Mouse (Mus musculus) forebrain, embryonic 10.5 days (tissue): ENCODE measurements around the gene Atp2c1. TPM values are rescaled to one million over a fixed set of nuclear protein-coding genes. Genes with fewer than 3 reads are reported as not detected.
A peak's percentile ranks its signal among the peaks of the same experiment; 100 is the strongest.

Source experiments
- DNase-seq: peaks from one replicate; pipeline ENCODE4 v3.0.0-alpha.2; 2017; ENCODE audit warnings: low spot score; ENCODE audit errors: extremely low spot score
- H3K27ac ChIP-seq: fragments of 300-500 bp; sonication (generic); 2 replicates; pipeline ENCODE4 v1.5.1; 2016; ENCODE audit warnings: mild to moderate bottlenecking
- H3K27me3 ChIP-seq: fragments of 300-500 bp; sonication (generic); 2 replicates; pipeline ENCODE4 v1.6.1; 2016; ENCODE audit warnings: mild to moderate bottlenecking; ENCODE audit not compliant: poor library complexity, severe bottlenecking
- H3K36me3 ChIP-seq: fragments of 300-500 bp; sonication (generic); replicated peaks from 2 replicates; pipeline ENCODE4 v1.6.1; 2016; ENCODE audit warnings: mild to moderate bottlenecking, moderate library complexity
- H3K4me1 ChIP-seq: fragments of 300-500 bp; sonication (generic); 2 replicates; pipeline ENCODE4 v1.6.1; 2016
- H3K4me3 ChIP-seq: fragments of 300-500 bp; sonication (generic); 2 replicates; pipeline ENCODE4 v1.5.1; 2016; ENCODE audit warnings: mild to moderate bottlenecking, moderate library complexity
- H3K9me3 ChIP-seq: fragments of 300-500 bp; sonication (generic); 2 replicates; pipeline ENCODE4 v1.6.1; 2016; ENCODE audit warnings: mild to moderate bottlenecking, moderate library complexity
- WGBS: fragments of 180-500 bp; shearing (Covaris S2); methylation state at CpG from one replicate; pipeline ENCODE4 v1.1.7; 2016; 5-methylcytosine and 5-hydroxymethylcytosine counted together
- polyA plus RNA-seq: library from polyadenylated mRNA; unstranded; fragments of >200 nt; fragmentation: Nextera tagmentation; extraction: Ambion mirVana; gene quantifications from 2 replicates; pipeline ENCODE4 v1.2.1, GENCODE M21; 2016

Gene Atp2c1
- 50.3 and 52.6 TPM in 2 replicates for polyA plus RNA-seq

- H3K27me3 ChIP-seq, result no peaks in the 10 kb centered on the region
- peaks cover 35% of the 10 kb centered on the region for H3K4me1 ChIP-seq
- H3K9me3 ChIP-seq, result no peaks in the 10 kb centered on the region
- H3K27ac ChIP-seq, result no peak within 1 kb of the TSS
- WGBS, result 91% methylated on average over 12 of the region's 12 CpGs
- no peak within 1 kb of the TSS for H3K4me3 ChIP-seq
- H3K36me3 ChIP-seq, result no peaks in the 10 kb centered on the region
- DNase-seq, result no peak
These were observed at the start of gene Atp2c1 for GRCm38 (mm10) chr9:105527219-105527618. TSS of gene Atp2c1 (minus strand) at chr9:105527319.

DNA sequence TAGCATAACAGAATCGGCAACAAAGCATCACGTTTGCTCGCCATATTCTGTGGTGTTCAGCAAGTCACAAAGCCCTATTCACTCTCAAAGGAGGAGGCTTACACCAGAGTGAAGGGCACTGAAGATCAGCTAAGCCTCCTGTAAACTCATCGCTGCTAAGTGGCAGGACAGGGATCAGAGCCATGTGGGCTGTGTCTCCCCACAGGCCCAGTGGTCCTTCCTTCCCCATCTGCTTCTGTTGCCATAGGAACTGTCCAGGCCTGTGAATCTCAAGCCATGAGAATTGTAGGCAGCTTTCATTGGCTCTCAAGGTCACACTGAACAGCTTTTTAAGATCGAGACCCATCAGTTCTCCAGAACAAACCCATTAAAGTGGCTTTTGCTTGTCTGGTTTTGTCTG, 30.3 kb upstream of the Atp2c1 start:
- no peak for DNase-seq
- 90% methylated on average over 5 of the region's 5 CpGs for WGBS
- H3K4me1 ChIP-seq, result peaks cover 23% of the 10 kb centered on the region
- no peaks in the 10 kb centered on the region for H3K36me3 ChIP-seq
- no peak overlapping the region for H3K4me3 ChIP-seq
- H3K9me3 ChIP-seq, result no peaks in the 10 kb centered on the region
- peaks cover 15% of the 10 kb centered on the region for H3K27me3 ChIP-seq
- no peak overlapping the region for H3K27ac ChIP-seq

DNA sequence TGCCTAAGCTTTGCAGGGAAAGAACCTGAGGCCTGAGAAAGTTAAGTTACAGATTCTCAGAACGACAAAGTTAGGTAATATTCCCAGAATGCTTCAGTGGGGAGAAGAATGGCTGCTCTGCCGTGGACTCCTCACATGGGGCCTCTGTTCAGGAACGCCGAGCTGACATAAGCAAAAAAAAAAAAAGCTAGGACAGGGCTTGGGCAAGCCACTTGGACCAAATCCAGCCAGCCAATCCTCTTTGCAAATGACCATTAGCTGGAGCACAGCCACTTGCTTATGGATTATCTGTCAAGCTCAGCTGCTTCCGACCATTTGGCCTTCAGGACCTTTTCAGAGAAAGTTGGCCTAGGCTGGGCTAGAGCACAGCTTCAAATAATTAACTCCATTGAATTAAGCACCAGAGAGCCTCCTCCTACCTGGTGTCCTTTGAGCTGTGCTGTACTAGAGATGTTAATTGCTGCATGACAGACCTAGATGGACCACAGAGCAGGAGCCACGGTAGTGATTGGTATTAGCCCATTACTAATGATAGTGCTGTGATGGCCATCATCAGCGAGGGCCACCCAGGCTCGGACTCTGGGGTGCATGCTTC, 29.1 kb upstream of the Atp2c1 start:
- H3K27ac ChIP-seq, result no peak overlapping the region
- no peak for DNase-seq
- H3K4me1 ChIP-seq, result peaks cover 30% of the 10 kb centered on the region
- 85% methylated on average over 8 of the region's 8 CpGs for WGBS
- no peaks in the 10 kb centered on the region for H3K36me3 ChIP-seq
- H3K4me3 ChIP-seq, result no peak overlapping the region
- H3K27me3 ChIP-seq, result peaks cover 15% of the 10 kb centered on the region
- H3K9me3 ChIP-seq, result no peaks in the 10 kb centered on the region

- 71% methylated on average over 7 of the region's 7 CpGs for WGBS
- Histone ChIP-seq H3K4me1 (peaks cover 30% of the 10 kb centered on the region), H3K27ac (peak overlapping the region; percentile 77), H3K27me3 (peaks cover 15% of the 10 kb centered on the region), H3K4me3 (peak overlapping the region; percentile 37), H3K36me3 (no peaks in the 10 kb centered on the region), H3K9me3 (no peaks in the 10 kb centered on the region)
- no peak for DNase-seq
These were observed 27.3 kb upstream of the Atp2c1 start for GRCm38 (mm10) chr9:105554439-105554807.

DNA sequence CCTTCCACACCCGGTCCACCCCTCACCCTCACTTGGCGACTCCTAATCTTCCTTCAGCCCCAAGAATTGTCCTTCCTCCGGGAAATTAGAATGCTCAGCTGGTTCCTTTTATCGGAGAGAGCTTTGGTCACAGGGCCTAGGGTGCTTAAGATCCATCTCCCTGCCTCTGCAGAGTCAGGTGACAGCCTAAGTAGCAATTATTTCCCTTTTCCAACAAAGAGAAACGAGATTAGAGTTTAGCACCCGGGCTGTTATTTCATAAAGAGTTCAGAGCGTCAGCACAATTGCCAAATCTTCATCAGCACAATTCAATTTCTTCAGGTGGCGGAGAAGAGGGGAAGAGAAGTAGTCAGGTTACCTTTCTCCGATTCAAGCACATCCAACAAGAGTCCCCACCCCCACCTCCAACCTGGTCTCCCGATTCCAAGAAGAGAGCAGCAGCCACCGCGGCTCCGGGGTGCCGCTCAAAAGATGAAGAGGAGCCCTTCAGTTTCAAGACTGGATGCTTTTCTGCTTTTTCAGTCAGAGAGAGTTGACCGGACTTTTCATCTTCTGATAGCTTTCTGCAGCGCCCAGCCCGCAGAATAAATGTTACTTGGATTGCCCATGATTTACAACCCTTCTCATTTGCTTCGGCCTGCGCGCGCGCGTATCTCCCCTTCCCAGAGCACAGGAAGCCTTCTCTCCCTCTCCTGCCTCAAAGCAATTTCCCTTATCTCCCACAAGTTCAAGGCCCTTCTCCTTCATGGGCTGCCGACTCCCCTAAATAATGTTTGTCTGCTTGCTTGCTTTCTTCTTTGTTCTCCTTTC, 26.7 kb upstream of the Atp2c1 start:
- Histone ChIP-seq H3K27ac (peak overlapping the region; percentile 77), H3K4me3 (peak overlapping the region; percentile 37), H3K4me1 (peaks cover 30% of the 10 kb centered on the region), H3K9me3 (no peaks in the 10 kb centered on the region), H3K27me3 (peaks cover 15% of the 10 kb centered on the region), H3K36me3 (no peaks in the 10 kb centered on the region)
- WGBS, result 7% methylated on average over 24 of the region's 24 CpGs
- no peak for DNase-seq

DNA sequence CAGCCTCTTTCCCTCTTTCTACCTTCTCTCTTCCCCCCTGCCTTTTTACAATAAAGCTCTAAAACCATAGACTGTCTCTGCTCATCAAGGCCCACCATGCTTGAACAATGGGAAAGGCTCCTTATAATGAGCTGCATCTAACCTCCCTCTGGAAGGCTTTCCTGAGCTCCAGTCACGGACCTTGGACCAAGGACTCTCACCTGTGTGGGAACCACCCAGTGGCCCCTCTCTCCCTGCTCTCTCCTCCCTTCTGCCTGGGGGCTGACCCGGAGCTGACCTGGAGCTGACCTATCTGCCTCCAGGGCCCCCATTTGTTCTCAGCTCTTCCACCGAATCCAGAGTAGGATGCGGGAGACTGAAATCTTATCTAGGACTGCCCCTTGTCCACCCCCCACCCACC, 24.3 kb upstream of the Atp2c1 start:
- H3K36me3 ChIP-seq, result no peaks in the 10 kb centered on the region
- H3K9me3 ChIP-seq, result no peaks in the 10 kb centered on the region
- H3K4me1 ChIP-seq, result peaks cover 30% of the 10 kb centered on the region
- WGBS, result 56% methylated on average over 4 of the region's 4 CpGs
- H3K4me3 ChIP-seq, result no peak overlapping the region
- peaks cover 15% of the 10 kb centered on the region for H3K27me3 ChIP-seq
- DNase-seq, result no peak
- peak overlapping the region; percentile 26; the same call in 1 of the 2 replicates for H3K27ac ChIP-seq

GRCm38 (mm10) chr9:105549096-105549495, 22.0 kb upstream of the Atp2c1 start:
- Histone ChIP-seq H3K27me3 (peaks cover 5% of the 10 kb centered on the region; the same call in 1 of the 2 replicates), H3K4me3 (no peak overlapping the region), H3K9me3 (no peaks in the 10 kb centered on the region), H3K27ac (no peak overlapping the region), H3K4me1 (peaks cover 23% of the 10 kb centered on the region), H3K36me3 (no peaks in the 10 kb centered on the region)
- 91% methylated on average over 6 of the region's 6 CpGs for WGBS
- DNase-seq, result no peak

DNA sequence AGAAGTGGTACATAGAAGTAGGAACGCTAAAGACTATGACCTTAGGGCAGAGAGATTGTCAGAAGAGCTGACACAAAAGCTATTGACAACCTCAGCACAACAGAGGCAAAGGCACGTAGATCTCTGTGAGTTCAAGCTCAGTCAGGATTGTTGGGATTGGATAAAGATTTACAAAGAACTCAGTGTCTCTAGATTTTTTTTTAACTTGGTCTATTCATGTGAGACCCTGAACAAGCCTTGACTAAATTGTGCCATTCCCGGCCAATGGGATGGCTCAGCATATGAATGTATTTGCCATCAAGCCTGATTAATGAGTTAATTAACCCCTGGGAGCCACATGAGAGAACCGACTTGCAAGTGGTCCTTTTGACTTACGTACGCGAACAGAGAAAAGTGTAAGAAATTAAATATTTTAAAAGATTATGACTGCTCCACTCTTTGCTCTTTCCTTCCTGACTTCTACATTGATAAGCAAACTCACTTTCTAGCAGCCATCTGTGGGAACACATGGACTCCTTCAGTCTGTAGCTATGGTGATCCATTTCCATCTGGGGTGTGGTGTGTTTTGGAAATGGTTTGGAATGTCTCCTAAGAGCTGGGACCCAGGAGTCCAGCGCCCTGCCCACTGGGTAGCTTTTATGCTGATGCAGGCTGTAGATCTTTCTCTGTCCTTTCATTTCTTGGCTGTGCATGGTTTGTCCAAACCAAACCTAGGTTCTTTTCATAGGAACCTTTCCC, 17.1 kb upstream of the Atp2c1 start:
- WGBS, result 79% methylated on average over 8 of the region's 8 CpGs
- no peaks in the 10 kb centered on the region for H3K9me3 ChIP-seq

DNA sequence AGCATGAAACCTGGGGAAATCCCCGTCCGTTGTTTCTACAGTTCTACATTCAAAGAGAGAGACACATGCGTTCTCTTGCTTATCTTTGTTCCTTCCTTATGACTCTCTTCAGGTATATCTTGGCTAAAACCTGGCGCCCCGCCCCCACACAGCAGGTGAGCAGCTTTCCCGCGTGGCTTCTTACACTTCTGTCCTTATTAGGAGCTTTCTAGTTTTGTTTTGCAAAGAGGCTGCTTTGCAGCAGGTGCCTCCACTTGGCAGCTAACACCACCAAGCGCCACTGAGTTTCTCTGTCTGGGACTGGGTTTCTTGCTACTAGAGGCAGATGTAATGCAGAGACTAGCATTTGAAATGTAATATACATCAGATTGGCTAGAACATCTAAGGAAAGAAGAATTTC, 10.4 kb upstream of the Atp2c1 start:
- WGBS, result 27% methylated on average over 8 of the region's 8 CpGs
- DNase-seq, result no peak
- no peak overlapping the region for H3K4me3 ChIP-seq
- no peak overlapping the region for H3K27ac ChIP-seq
- H3K4me1 ChIP-seq, result peaks cover 20% of the 10 kb centered on the region
- no peaks in the 10 kb centered on the region for H3K36me3 ChIP-seq
- H3K27me3 ChIP-seq, result no peaks in the 10 kb centered on the region
- no peaks in the 10 kb centered on the region for H3K9me3 ChIP-seq

More for the DNA sequence above, 17.1 kb upstream of the Atp2c1 start:
- Histone ChIP-seq H3K36me3 (no peaks in the 10 kb centered on the region), H3K4me3 (no peak overlapping the region), H3K27ac (no peak overlapping the region), H3K27me3 (no peaks in the 10 kb centered on the region), H3K4me1 (peaks cover 6% of the 10 kb centered on the region; the same call in 1 of the 2 replicates)
- DNase-seq, result no peak

DNA sequence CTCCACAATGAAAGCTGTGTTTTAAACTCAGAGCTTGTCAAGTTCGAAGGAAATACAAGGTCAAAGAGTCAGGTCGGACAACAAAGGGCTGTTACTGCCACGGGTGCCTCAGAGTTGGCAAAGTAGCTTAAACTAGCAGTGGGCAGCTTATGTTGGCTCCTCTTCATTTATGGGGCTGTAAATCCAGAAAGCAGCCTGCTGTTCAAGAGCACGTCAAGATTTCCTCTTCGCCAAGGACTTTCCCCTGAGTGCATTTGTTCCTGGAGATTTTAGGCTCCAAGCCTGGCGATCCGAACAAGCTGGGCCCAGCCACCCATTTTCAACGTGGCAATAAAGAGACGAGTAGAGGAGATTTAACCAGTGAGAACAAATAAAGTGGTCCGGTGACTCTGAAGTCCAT, 9.8 kb upstream of the Atp2c1 start:
- WGBS, result 68% methylated on average over 10 of the region's 10 CpGs
- no peak for DNase-seq
- no peak overlapping the region for H3K27ac ChIP-seq
- H3K9me3 ChIP-seq, result no peaks in the 10 kb centered on the region
- no peak overlapping the region for H3K4me3 ChIP-seq
- H3K27me3 ChIP-seq, result no peaks in the 10 kb centered on the region
- H3K4me1 ChIP-seq, result peaks cover 20% of the 10 kb centered on the region
- no peaks in the 10 kb centered on the region for H3K36me3 ChIP-seq

DNA sequence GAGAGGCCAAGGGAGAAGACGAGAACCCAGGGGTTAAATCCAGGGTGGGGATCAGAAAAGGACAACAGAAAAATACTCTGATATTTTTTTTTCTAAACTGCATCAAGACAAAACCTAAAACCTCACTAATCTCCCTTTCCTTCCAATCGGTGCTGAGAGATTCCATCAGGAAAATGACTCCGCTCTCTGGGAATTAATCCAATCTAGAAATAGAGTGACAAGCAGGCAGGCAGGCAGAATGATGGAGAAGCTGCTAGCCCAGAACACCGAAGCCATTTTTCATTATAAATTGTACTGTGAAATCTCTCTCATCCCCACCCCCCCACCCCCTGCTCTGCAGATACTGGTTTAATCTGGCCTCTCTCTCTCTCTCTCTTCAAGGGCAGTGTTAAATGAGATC, 1.8 kb downstream of the Atp2c1 start:
- H3K4me1 ChIP-seq, result peaks cover 50% of the 10 kb centered on the region
- no peak for DNase-seq
- no peak overlapping the region for H3K4me3 ChIP-seq
- H3K27me3 ChIP-seq, result no peaks in the 10 kb centered on the region
- no peaks in the 10 kb centered on the region for H3K9me3 ChIP-seq
- H3K36me3 ChIP-seq, result no peaks in the 10 kb centered on the region
- H3K27ac ChIP-seq, result no peak overlapping the region
- WGBS, result 58% methylated on average over 4 of the region's 4 CpGs

DNA sequence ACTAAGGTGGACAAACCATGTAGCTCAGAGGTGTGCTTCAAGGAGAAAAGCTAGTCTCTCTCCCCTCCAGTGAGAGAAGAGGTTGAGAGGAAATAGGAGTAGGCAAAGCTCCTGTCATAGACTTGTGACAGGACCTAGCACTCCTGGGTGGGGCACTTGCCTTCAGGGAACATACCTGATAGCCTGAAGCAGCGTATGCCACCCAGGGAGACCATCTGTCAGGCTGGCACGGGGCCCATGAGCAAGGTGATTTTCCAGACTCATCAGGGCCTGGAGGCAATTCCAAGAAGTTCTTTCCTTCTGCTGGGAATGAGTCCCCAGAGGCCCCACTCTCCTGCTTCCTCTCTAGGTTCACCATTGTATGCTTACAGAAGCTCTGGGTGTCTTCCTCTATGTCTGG, 4.1 kb downstream of the Atp2c1 start:
- WGBS, result 72% methylated on average over 2 of the region's 2 CpGs
- H3K27ac ChIP-seq, result peak overlapping the region; percentile 51; the same call in 1 of the 2 replicates

DNA sequence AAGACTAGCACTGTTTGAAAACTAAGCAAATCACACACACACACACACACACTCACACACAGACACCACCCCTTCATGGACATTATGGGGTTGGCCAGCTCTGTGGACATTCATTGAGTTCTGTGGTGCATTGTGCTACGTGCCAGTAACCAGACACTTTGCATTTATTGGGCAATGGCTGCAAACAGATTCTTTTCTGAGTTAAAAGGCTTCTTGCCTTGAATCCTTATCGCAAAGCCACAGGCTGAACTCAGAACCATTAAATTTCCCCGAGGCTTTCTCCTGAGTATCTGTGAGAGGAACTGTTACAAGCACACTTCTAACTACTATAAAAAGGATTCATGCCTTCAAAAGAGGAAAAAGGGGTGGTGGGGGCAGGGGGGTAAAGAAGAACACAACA, 5.1 kb downstream of the Atp2c1 start:
- Histone ChIP-seq H3K27ac (0 out of 2 replicates have a peak overlapping the region, but pooled peaks have one; percentile 25), H3K4me3 (no peak overlapping the region), H3K27me3 (no peaks in the 10 kb centered on the region), H3K9me3 (no peaks in the 10 kb centered on the region), H3K4me1 (peaks cover 58% of the 10 kb centered on the region), H3K36me3 (no peaks in the 10 kb centered on the region)
- 69% methylated on average over 3 of the region's 3 CpGs for whole genome bisulfite sequencing
- no peak for DNase-seq

More for the DNA sequence above, 4.1 kb downstream of the Atp2c1 start:
- DNase-seq, result no peak
- peaks cover 58% of the 10 kb centered on the region for H3K4me1 ChIP-seq
- H3K4me3 ChIP-seq, result no peak overlapping the region
- H3K36me3 ChIP-seq, result no peaks in the 10 kb centered on the region
- H3K9me3 ChIP-seq, result no peaks in the 10 kb centered on the region
- H3K27me3 ChIP-seq, result no peaks in the 10 kb centered on the region
